Mouse (Mus musculus) bone marrow macrophage, adult 2 months (primary cell): ENCODE measurements around the gene Olfr959.

Source experiments
- CTCF ChIP-seq: IDR thresholded peaks from 2 replicates; pipeline ENCODE4 v1.5.1; 2012; ENCODE audit warnings: low read depth, mild to moderate bottlenecking, low read length, moderate library complexity
- POLR2A ChIP-seq: IDR thresholded peaks from 2 replicates; pipeline ENCODE4 v1.6.1; 2012; ENCODE audit warnings: mild to moderate bottlenecking, low read depth, low read length, borderline replicate concordance

- TF ChIP-seq POLR2A = no peak
- no peak for TF ChIP-seq CTCF
Observed at GRCm38 (mm10) chr9:39621073-39621472, 45.7 kb upstream of the Olfr959 start, which contains the start of gene Olfr960.
